Mouse (Mus musculus) limb, embryonic 11.5 days (tissue): ENCODE results near the gene Haghl. TPM values are rescaled to one million over a fixed set of nuclear protein-coding genes. Genes with fewer than 3 reads are reported as not detected.

ENCODE experiments used
- ATAC-seq: fragments of 200-750 bp; cut with Nextera tagmentation; 2 replicates; pipeline ENCODE4 v1.8.0; 2017; ENCODE audit warnings: low read depth; ENCODE audit not compliant: insufficient number of reproducible peaks, low FRiP score, low TSS enrichment
- DNase-seq: peaks from one replicate; pipeline ENCODE4 v3.0.0-alpha.2; 2015; ENCODE audit warnings: low spot score
- H3K27ac ChIP-seq: fragments of 300-500 bp; sonication (generic); replicated peaks from 2 replicates; pipeline ENCODE4 v1.5.1; 2014; ENCODE audit warnings: low read depth, mild to moderate bottlenecking, low read length
- H3K27me3 ChIP-seq: fragments of 300-500 bp; sonication (generic); 2 replicates; pipeline ENCODE4 v1.6.1; 2014; ENCODE audit warnings: mild to moderate bottlenecking, low read length, mixed read lengths; ENCODE audit not compliant: control insufficient read depth, insufficient read depth
- H3K36me3 ChIP-seq: fragments of 300-500 bp; sonication (generic); 2 replicates; pipeline ENCODE4 v1.6.1; 2014; ENCODE audit warnings: mild to moderate bottlenecking, low read length, moderate library complexity, mixed read lengths; ENCODE audit not compliant: control insufficient read depth, insufficient read depth
- H3K4me1 ChIP-seq: fragments of 300-500 bp; sonication (generic); 2 replicates; pipeline ENCODE4 v1.6.1; 2014; ENCODE audit warnings: low read length, mixed read lengths; ENCODE audit not compliant: control insufficient read depth, insufficient read depth
- H3K4me2 ChIP-seq: fragments of 300-500 bp; sonication (generic); 2 replicates; pipeline ENCODE4 v1.6.1; 2014; ENCODE audit warnings: low read depth, mild to moderate bottlenecking, moderate library complexity; ENCODE audit not compliant: severe bottlenecking
- H3K4me3 ChIP-seq: fragments of 300-500 bp; sonication (generic); 2 replicates; pipeline ENCODE4 v1.5.1; 2014; ENCODE audit warnings: low read depth, low read length
- H3K9ac ChIP-seq: fragments of 300-500 bp; sonication (generic); 2 replicates; pipeline ENCODE4 v1.6.1; 2014; ENCODE audit warnings: mild to moderate bottlenecking, low read length
- H3K9me3 ChIP-seq: fragments of 300-500 bp; sonication (generic); 2 replicates; pipeline ENCODE4 v1.6.1; 2016; ENCODE audit warnings: low read length; ENCODE audit not compliant: control insufficient read depth
- WGBS: fragments of 180-500 bp; shearing (Covaris S2); extraction: QIAGEN DNeasy Blood & Tissue Kit; methylation state at CpG from one replicate; pipeline ENCODE4 v1.1.7; 2014; 5-methylcytosine and 5-hydroxymethylcytosine counted together
- polyA plus RNA-seq: library from polyadenylated mRNA; unstranded; fragments of >200 nt; fragmentation: Nextera tagmentation; extraction: Ambion mirVana; gene quantifications from 2 replicates; pipeline ENCODE4 v1.2.1, GENCODE M21; 2014

Haghl gene
- polyA plus RNA-seq, 1 experiment from 2014 or later, result 68.0 TPM

DNA sequence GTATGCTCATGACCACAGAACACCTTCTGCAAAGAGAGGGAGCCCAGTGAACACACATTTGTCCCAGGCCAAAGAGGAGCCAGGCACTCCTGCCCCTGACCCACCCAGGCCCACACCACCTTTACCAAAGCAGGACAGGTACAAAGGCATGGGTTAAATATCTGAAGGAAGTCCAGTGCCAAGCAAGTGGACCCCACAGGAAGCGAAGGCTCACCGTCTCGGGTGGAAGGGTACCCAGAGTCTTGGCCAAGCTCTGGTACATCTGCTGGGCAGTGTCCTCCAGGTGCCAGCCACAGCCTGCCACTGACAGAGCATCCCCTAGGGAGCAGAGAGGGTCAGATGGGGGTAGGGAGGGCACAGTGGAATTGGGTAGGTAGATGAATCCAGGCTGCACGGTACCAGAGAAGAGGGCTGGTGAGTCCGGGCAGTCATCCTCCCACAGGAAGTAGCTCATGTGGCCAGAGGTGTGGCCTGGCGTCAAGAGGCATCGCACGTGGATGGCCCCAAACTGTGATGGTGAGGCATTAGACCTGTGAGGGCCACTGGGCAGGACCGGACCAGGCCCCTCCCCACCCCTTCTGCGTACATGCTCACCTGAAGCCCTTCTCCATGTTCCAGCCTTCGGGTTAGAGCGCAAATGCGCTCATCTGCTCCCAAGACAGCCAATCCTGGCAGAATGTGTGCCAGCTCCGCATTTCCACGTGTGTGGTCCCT is 1.5 kb downstream of the Haghl start:
- no peak; the same call in 1 of the 2 replicates for ATAC-seq
- no peaks in the 10 kb centered on the region for H3K27me3 ChIP-seq
- no peak for DNase-seq
- no peaks in the 10 kb centered on the region for H3K9me3 ChIP-seq
- WGBS, result 82% methylated on average over 15 of the region's 15 CpGs
- H3K4me2 ChIP-seq, result peak overlapping the region; percentile 85
- H3K9ac ChIP-seq, result peak overlapping the region; percentile 64
- H3K4me1 ChIP-seq, result peaks cover 22% of the 10 kb centered on the region
- H3K27ac ChIP-seq, result peak overlapping the region; percentile 30; the same call in 1 of the 2 replicates
- H3K4me3 ChIP-seq, result peak overlapping the region; percentile 76
- peaks cover 29% of the 10 kb centered on the region for H3K36me3 ChIP-seq

DNA sequence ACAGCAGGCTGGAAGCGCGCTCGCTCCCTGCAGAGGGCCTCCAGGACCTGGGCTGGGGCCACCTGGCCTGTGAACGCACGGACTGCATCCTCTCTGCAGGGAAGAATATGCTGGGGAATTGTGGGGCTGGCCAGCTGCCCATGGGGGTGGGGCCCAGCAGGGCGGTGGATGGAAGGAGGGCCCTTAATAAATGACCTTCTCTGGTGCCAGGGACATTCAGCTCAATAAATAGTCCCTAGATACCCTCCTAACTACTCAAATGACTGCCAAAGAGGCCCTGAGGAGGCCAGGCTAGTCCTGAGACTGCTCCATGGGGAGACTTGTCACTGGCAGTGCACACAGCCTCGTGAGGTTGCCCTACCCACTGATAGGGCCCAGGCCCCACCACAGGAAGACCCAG is 2.4 kb downstream of the Haghl start:
- Histone ChIP-seq H3K27ac (no peak overlapping the region), H3K36me3 (peaks cover 26% of the 10 kb centered on the region), H3K9ac (peak overlapping the region; percentile 17; the same call in 1 of the 2 replicates), H3K9me3 (no peaks in the 10 kb centered on the region), H3K4me1 (peaks cover 22% of the 10 kb centered on the region), H3K4me3 (no peak overlapping the region), H3K4me2 (no peak overlapping the region), H3K27me3 (no peaks in the 10 kb centered on the region)
- DNase-seq (no peak), ATAC-seq (no peak)
- WGBS, result 86% methylated on average over 7 of the region's 7 CpGs

DNA sequence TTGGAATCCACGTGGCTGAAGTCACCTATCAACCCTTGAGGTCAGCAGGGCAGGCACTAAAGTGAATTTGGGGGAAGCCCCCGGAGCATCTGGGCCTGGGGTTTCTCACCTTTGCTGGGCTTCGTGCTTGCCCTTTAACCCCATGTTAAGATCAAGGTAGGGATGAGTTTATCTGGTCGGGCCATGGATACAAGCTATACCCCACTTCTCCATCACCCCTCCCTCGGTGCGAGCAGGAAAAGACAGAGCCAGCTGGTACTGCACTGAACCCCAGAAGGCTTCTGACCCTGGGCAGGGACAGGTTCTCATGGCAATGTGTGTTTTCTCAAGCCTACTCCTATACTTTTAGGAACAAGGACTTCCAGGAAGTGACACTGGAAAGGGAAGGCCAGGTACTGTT is 4.1 kb downstream of the Haghl start:
- Histone ChIP-seq H3K9ac (no peak overlapping the region), H3K4me2 (no peak overlapping the region), H3K36me3 (peaks cover 20% of the 10 kb centered on the region), H3K4me1 (peaks cover 22% of the 10 kb centered on the region), H3K27me3 (no peaks in the 10 kb centered on the region), H3K4me3 (no peak overlapping the region), H3K27ac (no peak overlapping the region), H3K9me3 (no peaks in the 10 kb centered on the region)
- ATAC-seq, result no peak
- 73% methylated on average over 6 of the region's 6 CpGs for WGBS
- no peak for DNase-seq

DNA sequence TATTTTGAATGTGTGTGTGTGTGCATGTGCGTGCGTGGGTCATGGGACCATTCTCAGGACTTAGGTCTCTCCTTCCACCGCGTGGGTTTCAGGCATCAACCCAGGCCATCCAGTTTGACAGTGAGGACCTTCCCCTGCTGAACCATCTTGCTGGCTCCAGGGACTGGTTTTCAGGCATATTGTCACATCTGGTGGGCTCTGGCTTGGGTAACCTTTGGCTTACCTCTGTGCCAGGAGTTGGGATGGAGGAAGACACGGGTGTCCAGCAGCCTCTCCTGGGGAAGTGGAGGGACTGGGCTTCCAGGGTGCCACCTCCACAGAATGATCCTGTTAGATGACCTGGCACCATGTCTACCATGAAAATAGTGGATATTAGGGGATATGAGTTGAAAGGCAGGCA is 7.5 kb downstream of the Haghl start:
- 92% methylated on average over 5 of the region's 5 CpGs for whole genome bisulfite sequencing
- peaks cover 11% of the 10 kb centered on the region; the same call in 1 of the 2 replicates for H3K36me3 ChIP-seq
- peaks cover 10% of the 10 kb centered on the region; the same call in 1 of the 2 replicates for H3K4me1 ChIP-seq

DNA sequence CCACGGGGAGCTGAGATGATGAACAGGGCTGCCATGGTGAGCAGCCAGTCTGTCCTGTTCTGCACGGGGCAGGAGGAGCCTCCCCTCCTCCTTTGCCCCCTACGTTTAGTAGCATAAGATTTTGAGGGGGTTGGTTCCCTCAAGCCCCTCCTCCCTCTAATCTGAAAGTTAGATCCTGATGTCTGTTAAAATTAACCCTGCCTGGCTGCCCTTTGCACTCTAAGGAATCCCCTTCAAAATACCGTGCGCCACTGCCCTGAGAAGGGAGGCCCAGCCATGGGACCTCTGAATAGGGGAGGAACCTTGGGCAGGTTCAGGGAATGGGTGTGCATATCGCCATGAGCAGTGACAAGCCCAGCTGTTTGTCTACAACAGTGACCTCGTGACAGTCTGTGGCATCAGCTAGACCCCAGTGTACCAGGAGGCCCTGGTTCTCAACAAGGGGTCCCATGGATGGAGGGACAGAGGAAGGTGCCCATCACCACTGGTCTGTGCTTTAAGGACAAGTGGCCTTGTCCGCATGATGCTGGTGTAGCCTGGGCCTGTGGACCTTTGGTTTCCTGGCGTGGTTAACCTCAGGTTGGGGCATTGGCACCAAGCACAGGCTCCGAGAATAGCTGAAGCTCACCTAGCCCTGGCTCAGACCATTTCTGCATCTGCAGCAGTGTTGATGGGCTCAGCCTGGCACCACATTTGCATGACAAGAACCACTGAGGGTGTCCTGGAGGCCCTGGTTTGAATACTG is 10.0 kb downstream of the Haghl start:
- no peak for ATAC-seq
- DNase-seq, result no peak
- Histone ChIP-seq H3K9ac (no peak overlapping the region), H3K36me3 (no peaks in the 10 kb centered on the region), H3K9me3 (no peaks in the 10 kb centered on the region), H3K27me3 (no peaks in the 10 kb centered on the region), H3K4me2 (no peak overlapping the region), H3K27ac (no peak overlapping the region), H3K4me1 (peaks cover 8% of the 10 kb centered on the region; the same call in 1 of the 2 replicates), H3K4me3 (no peak overlapping the region)
- 77% methylated on average over 10 of the region's 10 CpGs for WGBS

More for the DNA sequence above, 7.5 kb downstream of the Haghl start:
- Histone ChIP-seq H3K27me3 (no peaks in the 10 kb centered on the region), H3K9me3 (no peaks in the 10 kb centered on the region), H3K4me2 (no peak overlapping the region), H3K4me3 (no peak overlapping the region), H3K9ac (no peak overlapping the region), H3K27ac (no peak overlapping the region)
- no peak for DNase-seq
- no peak for ATAC-seq

DNA sequence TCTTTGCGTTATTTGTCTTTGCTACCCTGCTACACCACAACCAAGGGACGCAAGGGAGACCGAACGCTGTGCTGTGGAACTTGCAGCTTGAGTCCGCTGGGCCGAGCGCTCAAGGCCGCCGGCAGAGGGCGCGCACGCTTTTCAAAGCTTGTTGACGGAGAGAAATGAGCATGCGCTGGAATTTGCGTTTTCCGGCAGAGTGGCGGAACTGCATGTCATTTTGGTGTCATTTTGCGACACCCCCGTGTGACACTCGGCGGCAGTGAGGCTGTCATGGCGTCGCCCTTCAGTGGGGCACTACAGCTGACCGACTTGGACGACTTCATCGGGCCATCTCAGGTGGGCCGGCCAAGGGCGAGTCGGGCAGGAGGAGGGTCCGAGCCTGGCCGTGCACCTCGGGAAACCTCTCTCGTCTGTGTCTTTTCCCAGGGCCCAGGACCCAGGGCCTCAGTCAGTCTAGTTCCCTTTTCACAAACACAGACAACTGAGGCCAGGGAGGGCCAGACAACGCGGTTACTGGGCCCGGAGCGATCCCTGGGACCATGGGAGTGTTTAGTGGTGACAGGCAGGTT is 11.8 kb downstream of the Haghl start, which contains the start of gene Narfl:
Gene Narfl (plus strand): TSS at position 228 of the 572 bp plus-strand sequence.
- Histone ChIP-seq H3K9me3 (no peaks in the 10 kb centered on the region), H3K27ac (no peak within 1 kb of the TSS), H3K4me3 (peak within 1 kb of the TSS; percentile 75), H3K27me3 (no peaks in the 10 kb centered on the region), H3K36me3 (no peaks in the 10 kb centered on the region), H3K4me1 (peaks cover 8% of the 10 kb centered on the region; the same call in 1 of the 2 replicates), H3K4me2 (peak within 1 kb of the TSS; percentile 92), H3K9ac (peak within 1 kb of the TSS; percentile 79)
- ATAC-seq (peak; percentile 75; the same call in 1 of the 2 replicates), DNase-seq (peak; percentile 100)
- under 1% methylated on average over 37 of the region's 37 CpGs for WGBS

DNA sequence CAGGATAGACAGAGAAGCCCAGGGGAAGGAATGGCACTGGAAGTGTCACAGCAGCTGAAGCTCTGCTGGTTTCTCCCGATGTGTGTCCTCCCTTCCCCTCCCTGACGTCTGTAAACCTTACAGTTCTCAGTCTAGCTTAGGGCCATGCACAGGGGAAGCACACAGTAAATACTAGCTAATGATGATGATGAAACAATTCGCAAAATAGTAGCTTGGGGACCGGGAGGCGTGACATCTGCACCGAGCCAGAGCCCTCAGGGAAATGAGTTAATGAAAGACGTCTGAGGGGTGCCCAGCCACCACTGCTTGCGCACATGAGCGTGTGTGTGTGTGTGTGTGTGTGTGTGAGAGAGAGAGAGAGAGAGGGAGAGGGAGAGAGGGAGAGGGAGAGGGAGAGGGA is 16.1 kb downstream of the Haghl start:
- Histone ChIP-seq H3K9ac (no peak overlapping the region), H3K27me3 (no peaks in the 10 kb centered on the region)

DNA sequence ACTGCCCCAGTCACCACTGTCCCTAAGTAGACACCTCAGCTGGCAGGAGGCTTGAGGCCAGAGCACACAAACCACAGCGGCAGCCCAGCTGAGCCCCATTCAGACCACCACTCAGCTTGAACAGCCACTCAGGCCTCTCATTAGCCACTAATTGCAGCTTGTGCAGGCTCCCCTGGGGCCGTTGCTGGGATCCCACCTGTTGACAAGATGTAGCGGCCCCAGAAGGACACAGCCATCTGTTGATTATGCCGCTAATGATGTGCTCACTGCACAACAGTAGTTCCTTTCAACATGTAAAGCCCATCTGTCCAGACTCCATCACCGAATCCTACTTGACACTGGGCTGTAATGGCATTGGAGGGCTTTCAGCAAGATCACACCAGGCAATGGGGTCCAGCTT is 19.6 kb downstream of the Haghl start:
- 29% methylated on average over 5 of the region's 5 CpGs for WGBS
- Histone ChIP-seq H3K36me3 (no peaks in the 10 kb centered on the region), H3K9me3 (no peaks in the 10 kb centered on the region), H3K27me3 (no peaks in the 10 kb centered on the region), H3K4me3 (no peak overlapping the region), H3K9ac (no peak overlapping the region), H3K4me2 (no peak overlapping the region), H3K27ac (no peak overlapping the region), H3K4me1 (peaks cover 3% of the 10 kb centered on the region; the same call in 1 of the 2 replicates)
- ATAC-seq, result no peak
- peak; percentile 60 for DNase-seq

More for the DNA sequence above, 16.1 kb downstream of the Haghl start:
- H3K4me2 ChIP-seq, result no peak overlapping the region
- H3K9me3 ChIP-seq, result no peaks in the 10 kb centered on the region
- WGBS, result 44% methylated on average over 9 of the region's 9 CpGs
- no peaks in the 10 kb centered on the region for H3K36me3 ChIP-seq
- H3K27ac ChIP-seq, result no peak overlapping the region
- peaks cover 8% of the 10 kb centered on the region; the same call in 1 of the 2 replicates for H3K4me1 ChIP-seq
- no peak for DNase-seq
- ATAC-seq, result no peak
- no peak overlapping the region for H3K4me3 ChIP-seq
